Mouse (Mus musculus): ENCODE results near the gene Sh3bp2.
"Not testable (repeated sequence)": the region's sequence is repeated elsewhere in the genome, so short reads cannot be mapped to it uniquely, and the experiment has no call there.

Gene Sh3bp2

GRCm38 (mm10) chr5:34571551-34571950 lies 45.9 kb downstream of the Sh3bp2 start:
- no peak for DNase-seq (ENCODE audit: extremely low spot score)

- not testable (repeated sequence) for DNase-seq (ENCODE audit: extremely low spot score)
These were observed 46.9 kb downstream of the Sh3bp2 start for GRCm38 (mm10) chr5:34572568-34572967.

- DNase-seq (ENCODE audit: extremely low spot score), result peak; percentile 98
These were observed 47.9 kb downstream of the Sh3bp2 start, which contains the start of gene Add1 for GRCm38 (mm10) chr5:34573268-34574221. Gene Add1 (plus strand): TSS chr5:34573664.

GRCm38 (mm10) chr5:34574721-34575120 lies 49.1 kb downstream of the Sh3bp2 start:
- no peak for DNase-seq (ENCODE audit: extremely low spot score)

GRCm38 (mm10) chr5:34576286-34576685 lies 50.6 kb downstream of the Sh3bp2 start:
- no peak for DNase-seq (ENCODE audit: extremely low spot score)

- no peak for DNase-seq (ENCODE audit: extremely low spot score)
These were observed 52.5 kb downstream of the Sh3bp2 start for GRCm38 (mm10) chr5:34578038-34578655.

GRCm38 (mm10) chr5:34579377-34579776 lies 53.7 kb downstream of the Sh3bp2 start:
- DNase-seq (ENCODE audit: extremely low spot score), result no peak

GRCm38 (mm10) chr5:34581671-34582313 lies 56.2 kb downstream of the Sh3bp2 start:
- DNase-seq (ENCODE audit: extremely low spot score), result not testable (repeated sequence)

- no peak for DNase-seq (ENCODE audit: extremely low spot score)
These were observed 56.7 kb downstream of the Sh3bp2 start for GRCm38 (mm10) chr5:34582314-34582675.

GRCm38 (mm10) chr5:34585216-34585615 lies 59.6 kb downstream of the Sh3bp2 start:
- DNase-seq (ENCODE audit: extremely low spot score), result no peak

GRCm38 (mm10) chr5:34587881-34588280 lies 62.2 kb downstream of the Sh3bp2 start:
- DNase-seq (ENCODE audit: extremely low spot score), result no peak

GRCm38 (mm10) chr5:34590059-34590458 lies 64.4 kb downstream of the Sh3bp2 start:
- peak; percentile 18 for DNase-seq (ENCODE audit: extremely low spot score)

- DNase-seq (ENCODE audit: extremely low spot score), result no peak
These were observed 65.1 kb downstream of the Sh3bp2 start for GRCm38 (mm10) chr5:34590702-34591101.

GRCm38 (mm10) chr5:34591388-34592004 lies 65.9 kb downstream of the Sh3bp2 start:
- DNase-seq (ENCODE audit: extremely low spot score), result no peak

GRCm38 (mm10) chr5:34592224-34592623 lies 66.6 kb downstream of the Sh3bp2 start:
- DNase-seq (ENCODE audit: extremely low spot score), result not testable (repeated sequence)

GRCm38 (mm10) chr5:34592666-34593065 lies 67.0 kb downstream of the Sh3bp2 start:
- no peak for DNase-seq (ENCODE audit: extremely low spot score)

GRCm38 (mm10) chr5:34593202-34593727 lies 67.6 kb downstream of the Sh3bp2 start:
- no peak for DNase-seq (ENCODE audit: extremely low spot score)

- DNase-seq (ENCODE audit: extremely low spot score), result no peak
These were observed 78.9 kb downstream of the Sh3bp2 start for GRCm38 (mm10) chr5:34604576-34604975.

GRCm38 (mm10) chr5:34607100-34607880 lies 81.7 kb downstream of the Sh3bp2 start:
- DNase-seq (ENCODE audit: extremely low spot score), result no peak

- no peak for DNase-seq (ENCODE audit: extremely low spot score)
These were observed 82.6 kb downstream of the Sh3bp2 start for GRCm38 (mm10) chr5:34608226-34608625.

- DNase-seq (ENCODE audit: extremely low spot score), result no peak
These were observed 84.3 kb downstream of the Sh3bp2 start for GRCm38 (mm10) chr5:34609966-34610365.
